Mouse (Mus musculus) cortical plate, adult 2 months (tissue): ENCODE results near the gene Thbs4. TPM values are rescaled to one million over a fixed set of nuclear protein-coding genes. Genes with fewer than 3 reads are reported as not detected.
"Not testable (repeated sequence)": the region's sequence is repeated elsewhere in the genome, so short reads cannot be mapped to it uniquely, and the experiment has no call there.

ENCODE experiments used
- H3K27ac ChIP-seq: fragments of 200-500 bp; 2 replicates; pipeline ENCODE4 v1.5.1; 2012; ENCODE audit warnings: low read length, control low read depth, inconsistent platforms; ENCODE audit not compliant: insufficient read depth
- H3K4me1 ChIP-seq: fragments of 200-500 bp; 2 replicates; pipeline ENCODE4 v1.6.1; 2011; ENCODE audit warnings: low read length; ENCODE audit not compliant: control insufficient read depth, insufficient read depth
- H3K4me3 ChIP-seq: fragments of 200-500 bp; 2 replicates; pipeline ENCODE4 v1.5.1; 2011; ENCODE audit warnings: mild to moderate bottlenecking, low read length, control low read depth; ENCODE audit not compliant: insufficient read depth
- CTCF ChIP-seq: fragments of 200-500 bp; IDR thresholded peaks from 2 replicates; pipeline ENCODE4 v1.5.1; 2011; ENCODE audit warnings: mild to moderate bottlenecking, control low read depth, low read length; ENCODE audit not compliant: insufficient read depth; ENCODE audit errors: extremely low read depth
- POLR2A ChIP-seq: fragments of 200-500 bp; IDR thresholded peaks from 2 replicates; pipeline ENCODE4 v1.6.1; 2011; ENCODE audit warnings: mild to moderate bottlenecking, low read length, control low read depth; ENCODE audit not compliant: insufficient read depth; ENCODE audit errors: extremely low read depth
- polyA plus RNA-seq: library from polyadenylated mRNA; depleted of rRNA; stranded (reverse); fragments of >200 nt; gene quantifications from 2 replicates; pipeline ENCODE4 v1.2.3, GENCODE M21; 2012; rRNA removed

Thbs4 gene
- polyA plus RNA-seq: 10.4 and 11.2 TPM in 2 replicates

- Histone ChIP-seq H3K4me3 (no peak within 1 kb of the TSS), H3K4me1 (peaks cover 4% of the 10 kb centered on the region), H3K27ac (no peak within 1 kb of the TSS)
- TF ChIP-seq POLR2A: no peak
- no peak for TF ChIP-seq CTCF
Observed at GRCm38 (mm10) chr13:92794462-92795214, at the start of gene Thbs4. TSS of gene Thbs4 (minus strand) at chr13:92794818.

GRCm38 (mm10) chr13:92833162-92833561 lies 38.5 kb upstream of the Thbs4 start:
- Histone ChIP-seq H3K27ac (no peak overlapping the region), H3K4me1 (no peaks in the 10 kb centered on the region; the same call in 1 of the 2 replicates), H3K4me3 (no peak overlapping the region)
- TF ChIP-seq CTCF (no peak), POLR2A (no peak)

GRCm38 (mm10) chr13:92828820-92829219 lies 34.2 kb upstream of the Thbs4 start:
- Histone ChIP-seq H3K27ac (no peak overlapping the region), H3K4me1 (no peaks in the 10 kb centered on the region; the same call in 1 of the 2 replicates), H3K4me3 (no peak overlapping the region)
- TF ChIP-seq CTCF (no peak), POLR2A (no peak)

- no peak for TF ChIP-seq CTCF
- TF ChIP-seq POLR2A: no peak
- Histone ChIP-seq H3K27ac (no peak overlapping the region), H3K4me3 (no peak overlapping the region), H3K4me1 (peaks cover 4% of the 10 kb centered on the region)
Observed at GRCm38 (mm10) chr13:92817357-92817756, 22.7 kb upstream of the Thbs4 start.

- no peak overlapping the region for H3K4me3 ChIP-seq
- TF ChIP-seq CTCF: no peak
- H3K27ac ChIP-seq: no peak overlapping the region
- peaks cover 4% of the 10 kb centered on the region for H3K4me1 ChIP-seq
Observed at GRCm38 (mm10) chr13:92816329-92816728, 21.7 kb upstream of the Thbs4 start.

GRCm38 (mm10) chr13:92810592-92810991 lies 16.0 kb upstream of the Thbs4 start:
- H3K27ac ChIP-seq, H3K4me3 ChIP-seq, H3K4me1 ChIP-seq: not testable (repeated sequence)

- Histone ChIP-seq H3K4me1 (no peaks in the 10 kb centered on the region), H3K27ac (no peak overlapping the region), H3K4me3 (no peak overlapping the region)
- no peak for TF ChIP-seq CTCF
- TF ChIP-seq POLR2A: no peak
Observed at GRCm38 (mm10) chr13:92807849-92808248, 13.2 kb upstream of the Thbs4 start.

- H3K4me3 ChIP-seq: no peak overlapping the region
- no peak overlapping the region for H3K27ac ChIP-seq
- TF ChIP-seq CTCF (no peak), POLR2A (no peak)
- no peaks in the 10 kb centered on the region for H3K4me1 ChIP-seq
Observed at GRCm38 (mm10) chr13:92806785-92807184, 12.2 kb upstream of the Thbs4 start.

- Histone ChIP-seq H3K27ac (no peak overlapping the region), H3K4me1 (peaks cover 4% of the 10 kb centered on the region), H3K4me3 (no peak overlapping the region)
- TF ChIP-seq POLR2A (no peak), CTCF (no peak)
Observed at GRCm38 (mm10) chr13:92799306-92799925, 4.8 kb upstream of the Thbs4 start.

- H3K4me3 ChIP-seq: no peak overlapping the region
- H3K27ac ChIP-seq: no peak overlapping the region
- H3K4me1 ChIP-seq: peaks cover 4% of the 10 kb centered on the region
- no peak for TF ChIP-seq POLR2A
Observed at GRCm38 (mm10) chr13:92798830-92799229, 4.2 kb upstream of the Thbs4 start.
